Mouse (Mus musculus) intestine, postnatal 0 days (tissue): ENCODE data around the gene Zfp541. TPM values are rescaled to one million over a fixed set of nuclear protein-coding genes. Genes with fewer than 3 reads are reported as not detected.
A peak's percentile ranks its signal among the peaks of the same experiment; 100 is the strongest.

Experiments
- ATAC-seq: fragments of 200-750 bp; cut with Nextera tagmentation; 2 replicates; pipeline ENCODE4 v1.8.0; 2017; ENCODE audit warnings: mild to moderate bottlenecking, moderate TSS enrichment, moderate library complexity
- H3K27ac ChIP-seq: fragments of 300-500 bp; sonication (generic); 2 replicates; pipeline ENCODE4 v1.5.1; 2014; ENCODE audit warnings: mild to moderate bottlenecking, low read depth, low read length, moderate library complexity
- H3K27me3 ChIP-seq: fragments of 300-500 bp; sonication (generic); replicated peaks from 2 replicates; pipeline ENCODE4 v1.6.1; 2014; ENCODE audit warnings: low read length, mixed read lengths; ENCODE audit not compliant: control insufficient read depth, insufficient read depth
- H3K36me3 ChIP-seq: fragments of 300-500 bp; sonication (generic); 2 replicates; pipeline ENCODE4 v1.6.1; 2014; ENCODE audit warnings: mild to moderate bottlenecking, moderate library complexity; ENCODE audit not compliant: control insufficient read depth, insufficient read depth
- H3K4me1 ChIP-seq: fragments of 300-500 bp; sonication (generic); replicated peaks from 2 replicates; pipeline ENCODE4 v1.6.1; 2014; ENCODE audit warnings: antibody characterized with exemption, low read length, mixed read lengths; ENCODE audit not compliant: control insufficient read depth, insufficient read depth
- H3K4me2 ChIP-seq: fragments of 300-500 bp; sonication (generic); replicated peaks from 2 replicates; pipeline ENCODE4 v1.6.1; 2014; ENCODE audit warnings: low read depth, mild to moderate bottlenecking, moderate library complexity
- H3K4me3 ChIP-seq: fragments of 300-500 bp; sonication (generic); 2 replicates; pipeline ENCODE4 v1.5.1; 2014; ENCODE audit warnings: low read depth, low read length
- H3K9ac ChIP-seq: fragments of 300-500 bp; sonication (generic); 2 replicates; pipeline ENCODE4 v1.6.1; 2014; ENCODE audit warnings: mild to moderate bottlenecking, low read depth, low read length
- H3K9me3 ChIP-seq: fragments of 300-500 bp; sonication (generic); 2 replicates; pipeline ENCODE4 v1.6.1; 2016; ENCODE audit warnings: mixed run types; ENCODE audit not compliant: control insufficient read depth
- CTCF ChIP-seq: sonication (generic); IDR thresholded peaks from 2 replicates; pipeline ENCODE4 v1.5.1; 2016; ENCODE audit warnings: low read depth, mild to moderate bottlenecking, control low read depth, antibody characterized with exemption, moderate library complexity
- WGBS: fragments of 180-500 bp; shearing (Covaris S2); extraction: QIAGEN DNeasy Blood & Tissue Kit; methylation state at CpG from one replicate; pipeline ENCODE4 v1.1.7; 2014; 5-methylcytosine and 5-hydroxymethylcytosine counted together
- polyA plus RNA-seq: library from polyadenylated mRNA; unstranded; fragments of >200 nt; fragmentation: Nextera tagmentation; extraction: Ambion mirVana; gene quantifications from 2 replicates; pipeline ENCODE4 v1.2.1, GENCODE M21; 2015

Zfp541 gene
- polyA plus RNA-seq, 1 experiment from 2014 or later, result not detected

DNA sequence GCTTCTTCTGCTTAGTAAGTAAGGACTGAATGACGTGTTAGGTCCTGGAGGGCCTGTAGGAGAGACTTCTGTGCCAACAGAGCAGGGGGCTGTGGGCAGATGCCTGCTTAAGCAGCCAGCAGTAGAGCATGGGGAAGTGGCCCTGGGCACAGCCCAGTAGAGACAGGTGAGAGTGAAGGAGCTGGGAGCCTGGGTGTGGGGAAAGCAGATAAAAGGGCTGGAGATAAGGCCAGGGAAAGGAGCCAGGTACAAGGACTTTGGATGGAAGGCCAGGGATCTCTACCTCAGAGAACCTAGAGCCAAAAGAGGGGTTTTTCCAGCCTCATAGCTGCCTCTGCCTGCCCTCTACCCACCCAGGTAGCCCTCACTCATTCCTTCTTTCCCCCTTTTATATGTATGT, 28.6 kb upstream of the Zfp541 start:
- TF ChIP-seq CTCF, result no peak

DNA sequence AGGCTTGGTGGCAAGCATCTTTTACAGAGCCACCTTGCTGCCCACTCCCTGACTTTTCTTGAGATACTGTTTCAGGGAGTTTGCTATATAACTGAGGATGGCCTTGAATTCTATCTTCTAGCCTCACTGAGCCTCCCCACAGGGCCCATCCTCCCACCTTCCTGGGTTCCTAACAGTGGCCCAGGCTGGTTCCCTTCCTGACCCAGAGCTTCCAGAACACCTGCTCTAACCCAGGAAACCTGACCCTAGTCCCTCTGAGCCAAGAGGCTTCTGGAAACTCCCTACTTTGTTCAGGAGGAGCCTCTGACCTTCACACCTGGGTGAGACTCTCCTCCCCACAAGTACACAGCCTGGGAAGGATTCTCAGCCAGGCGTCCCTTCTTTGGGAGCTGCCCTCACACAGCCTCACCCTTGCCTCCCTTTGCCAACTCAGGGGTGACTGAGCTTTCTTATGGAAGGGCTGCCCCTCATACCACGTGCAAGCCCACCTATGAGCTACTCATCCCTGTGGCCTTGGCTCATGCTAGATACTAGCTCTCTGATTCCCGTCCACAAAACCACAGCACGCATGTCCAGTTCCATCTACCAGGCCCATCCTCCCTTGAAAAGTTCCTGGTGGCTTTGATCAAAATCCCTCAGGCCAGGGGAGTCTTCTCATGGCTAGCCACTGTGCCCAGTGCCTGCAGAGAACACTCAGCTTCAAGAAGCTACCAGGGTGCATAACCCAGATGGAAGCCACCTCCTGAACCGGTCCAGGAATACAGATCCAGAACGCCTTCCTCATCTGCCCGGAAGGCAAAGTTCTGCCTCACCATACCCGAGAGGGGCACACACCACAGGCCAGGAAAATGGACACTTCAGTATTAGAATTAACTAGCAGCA, 27.8 kb upstream of the Zfp541 start:
- ATAC-seq, result peak; percentile 60
- H3K9me3 ChIP-seq, result no peaks in the 10 kb centered on the region
- TF ChIP-seq CTCF, result no peak
- H3K9ac ChIP-seq, result no peak overlapping the region
- 0 out of 2 replicates have a peak, but pooled peaks cover 6% of the 10 kb centered on the region for H3K36me3 ChIP-seq
- H3K4me2 ChIP-seq, result no peak overlapping the region
- WGBS, result 75% methylated on average over 8 of the region's 8 CpGs
- H3K4me3 ChIP-seq, result no peak overlapping the region
- no peaks in the 10 kb centered on the region for H3K27me3 ChIP-seq
- no peak overlapping the region for H3K27ac ChIP-seq
- peaks cover 4% of the 10 kb centered on the region for H3K4me1 ChIP-seq

More for the DNA sequence above, 28.6 kb upstream of the Zfp541 start:
- peaks cover 4% of the 10 kb centered on the region for H3K4me1 ChIP-seq
- no peaks in the 10 kb centered on the region for H3K27me3 ChIP-seq
- 0 out of 2 replicates have a peak overlapping the region, but pooled peaks have one; percentile 16 for H3K27ac ChIP-seq
- no peaks in the 10 kb centered on the region for H3K9me3 ChIP-seq
- peak overlapping the region; percentile 17; the same call in 1 of the 2 replicates for H3K4me2 ChIP-seq
- H3K4me3 ChIP-seq, result no peak overlapping the region
- 0 out of 2 replicates have a peak, but pooled peaks cover 6% of the 10 kb centered on the region for H3K36me3 ChIP-seq
- 56% methylated on average over 1 of the region's 1 CpGs for WGBS
- no peak overlapping the region for H3K9ac ChIP-seq
- ATAC-seq, result peak; percentile 80

DNA sequence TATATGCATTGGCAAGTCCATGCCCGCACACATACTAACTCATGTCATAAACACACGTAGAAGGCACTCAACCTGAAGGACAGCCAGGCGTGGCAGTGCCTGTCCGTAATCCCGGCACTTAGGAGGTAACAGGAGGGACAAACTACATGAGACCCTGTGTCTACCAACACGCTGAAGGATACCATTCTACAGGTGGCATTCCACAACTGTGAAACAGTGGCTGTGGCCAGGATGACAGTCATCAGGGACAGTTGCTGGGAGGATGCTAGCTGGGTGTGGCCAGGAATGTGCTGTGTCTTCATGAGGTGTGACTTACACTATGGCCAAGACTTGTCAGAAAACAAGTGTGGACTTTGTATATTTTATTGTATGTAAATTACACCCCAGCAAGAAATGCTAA, 24.6 kb upstream of the Zfp541 start:
- Histone ChIP-seq H3K9ac (no peak overlapping the region), H3K9me3 (no peaks in the 10 kb centered on the region), H3K27me3 (no peaks in the 10 kb centered on the region), H3K36me3 (0 out of 2 replicates have a peak, but pooled peaks cover 3% of the 10 kb centered on the region), H3K4me2 (no peak overlapping the region), H3K4me1 (peaks cover 4% of the 10 kb centered on the region), H3K27ac (no peak overlapping the region), H3K4me3 (no peak overlapping the region)
- no peak for TF ChIP-seq CTCF
- WGBS, result 84% methylated on average over 6 of the region's 6 CpGs
- peak; percentile 41; the same call in 1 of the 2 replicates for ATAC-seq

DNA sequence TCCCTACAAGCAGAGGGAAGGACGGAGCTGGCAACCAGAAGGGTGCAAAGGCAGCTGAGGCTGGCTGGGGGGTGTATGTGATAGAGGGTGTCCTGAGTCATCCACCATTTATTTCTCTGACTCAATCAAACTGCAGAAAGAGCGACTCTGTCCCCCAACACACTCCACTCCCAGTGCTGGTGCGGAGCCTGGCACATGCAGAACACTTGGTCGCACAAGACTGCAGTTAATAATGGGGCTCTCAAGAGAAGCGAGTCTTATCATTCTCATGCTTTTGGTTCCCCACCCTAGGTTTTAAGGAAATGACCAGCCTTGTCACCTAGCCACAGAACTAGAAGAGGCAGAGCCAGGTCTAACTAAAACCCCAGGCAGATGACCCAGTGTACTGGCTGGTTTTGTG, 22.3 kb upstream of the Zfp541 start:
- Histone ChIP-seq H3K4me1 (no peaks in the 10 kb centered on the region), H3K9ac (no peak overlapping the region), H3K27me3 (no peaks in the 10 kb centered on the region), H3K4me2 (no peak overlapping the region), H3K9me3 (no peaks in the 10 kb centered on the region), H3K27ac (no peak overlapping the region), H3K4me3 (no peak overlapping the region), H3K36me3 (no peaks in the 10 kb centered on the region)
- TF ChIP-seq CTCF, result no peak
- 93% methylated on average over 5 of the region's 5 CpGs for WGBS
- no peak for ATAC-seq

DNA sequence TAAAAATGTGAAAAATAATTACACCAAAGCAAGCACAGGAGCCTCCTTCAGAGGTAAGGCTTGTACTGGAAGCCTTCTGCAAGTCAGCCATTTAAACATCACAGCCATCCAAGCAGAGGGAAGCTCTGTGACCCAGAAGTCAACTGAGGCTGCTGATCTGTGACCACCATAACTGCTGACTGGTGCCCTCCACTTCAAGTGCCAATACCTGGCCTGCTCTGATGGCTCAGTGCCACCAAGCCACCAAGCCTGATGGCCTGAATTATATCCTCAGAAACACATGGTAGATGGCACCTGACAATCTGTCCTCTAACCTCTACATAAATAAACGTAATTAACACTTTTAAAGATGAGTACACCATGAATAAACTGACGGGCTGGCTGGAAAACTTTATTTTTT, 20.4 kb upstream of the Zfp541 start:
- Histone ChIP-seq H3K4me3 (no peak overlapping the region), H3K9ac (no peak overlapping the region), H3K9me3 (no peaks in the 10 kb centered on the region), H3K27ac (no peak overlapping the region), H3K27me3 (no peaks in the 10 kb centered on the region), H3K36me3 (no peaks in the 10 kb centered on the region), H3K4me1 (peaks cover 8% of the 10 kb centered on the region; the same call in 1 of the 2 replicates), H3K4me2 (no peak overlapping the region)
- WGBS, result 83% methylated on average over 2 of the region's 2 CpGs
- TF ChIP-seq CTCF, result no peak
- no peak for ATAC-seq

DNA sequence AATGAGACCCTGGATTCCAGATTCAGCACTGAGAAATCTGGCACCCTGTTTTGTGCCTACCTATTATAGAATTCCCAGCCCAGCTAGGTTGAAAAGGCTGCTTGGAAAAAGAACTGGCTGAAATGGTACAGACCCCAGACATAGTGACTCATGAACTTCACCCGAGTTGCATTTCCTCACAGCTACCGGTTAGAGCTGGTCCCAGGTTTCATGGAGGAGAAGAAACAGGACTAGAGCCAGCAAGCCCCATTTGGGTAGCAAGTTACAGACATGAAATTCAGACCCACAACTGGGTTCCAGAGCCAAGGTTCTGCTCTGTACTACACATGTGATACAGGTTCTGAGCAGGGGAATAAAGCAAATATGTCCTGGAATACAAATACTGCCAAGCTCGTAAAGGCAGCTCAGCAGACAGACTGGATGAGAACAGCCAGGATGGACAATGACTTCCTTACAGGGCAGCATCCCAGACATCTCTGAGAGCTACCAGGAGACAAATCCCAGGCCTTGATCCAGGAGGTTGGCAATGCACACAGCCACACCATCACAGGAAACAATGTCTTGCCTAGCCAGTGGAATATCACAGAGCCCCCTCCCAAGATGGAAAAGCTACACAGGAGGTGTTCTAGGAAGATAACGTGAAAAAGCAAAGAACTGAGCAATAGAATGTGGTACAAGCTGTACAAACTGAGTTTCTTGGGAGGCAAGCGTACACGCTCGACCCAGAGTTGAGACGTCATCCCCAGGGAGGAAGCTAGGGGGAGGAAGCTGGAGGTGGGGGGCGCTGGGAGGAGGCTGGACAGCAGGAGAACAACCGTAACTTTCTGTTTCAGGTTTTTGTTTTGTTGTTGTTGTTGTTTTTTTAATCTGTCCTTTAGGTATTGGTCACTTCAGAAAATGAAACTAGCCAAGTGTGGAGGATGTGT, 18.5 kb upstream of the Zfp541 start:
- Histone ChIP-seq H3K9ac (no peak overlapping the region), H3K36me3 (no peaks in the 10 kb centered on the region), H3K4me1 (peaks cover 11% of the 10 kb centered on the region; the same call in 1 of the 2 replicates), H3K9me3 (no peaks in the 10 kb centered on the region), H3K27ac (peak overlapping the region; percentile 41), H3K4me3 (no peak overlapping the region), H3K4me2 (peak overlapping the region; percentile 17), H3K27me3 (no peaks in the 10 kb centered on the region)
- WGBS, result 62% methylated on average over 10 of the region's 10 CpGs
- no peak for ATAC-seq
- peak; percentile 17; the same call in 1 of the 2 replicates for TF ChIP-seq CTCF
